Mouse (Mus musculus) heart, postnatal 36 days (tissue): ENCODE measurements around the gene Tex13b. TPM values are rescaled to one million over a fixed set of nuclear protein-coding genes. Genes with fewer than 3 reads are reported as not detected.
"Not testable (repeated sequence)": the region's sequence is repeated elsewhere in the genome, so short reads cannot be mapped to it uniquely, and the experiment has no call there.

Experiments
- DNase-seq, 2 experiments: peaks; one replicate each; pipeline ENCODE4 v3.0.0; 2021 to 2022
- intact Hi-C: fragments of 180-260 bp; cut with DNase I; formaldehyde crosslinking; loops from one replicate; pipeline ENCODE4 v1.15.1; 2025
- total RNA-seq, 2 experiments: library from RNA; stranded (reverse); gene quantifications; 2 replicates each; pipeline ENCODE4 v1.2.3; 2021

The Tex13b gene
- not detected for total RNA-seq

- intact Hi-C loops = no loop called here
- no peak for DNase-seq
Observed at GRCm38 (mm10) chrX:140813312-140814006, at the start of gene Tex13b. TSS of gene Tex13b (minus strand) at chrX:140813433.

GRCm38 (mm10) chrX:140862760-140863159, 49.5 kb upstream of the Tex13b start:
- DNase-seq = no peak
- intact Hi-C loops = no loop called here

- DNase-seq = no peak
- intact Hi-C loops = no loop called here
Observed at GRCm38 (mm10) chrX:140857445-140857844, 44.2 kb upstream of the Tex13b start.

- DNase-seq, intact Hi-C loops: not testable (repeated sequence)
Observed at GRCm38 (mm10) chrX:140857040-140857439, 43.8 kb upstream of the Tex13b start.

- intact Hi-C loops = no loop called here
Observed at GRCm38 (mm10) chrX:140854561-140854960, 41.3 kb upstream of the Tex13b start.

GRCm38 (mm10) chrX:140845401-140845800, 32.2 kb upstream of the Tex13b start:
- intact Hi-C loops = loop anchor here (5.0 kb wide), 1 partner anchor 368 kb away; no protein-coding TSS in a partner anchor
- not testable (repeated sequence) for DNase-seq

More at GRCm38 (mm10) chrX:140854561-140854960, 41.3 kb upstream of the Tex13b start:
- no peak for DNase-seq

GRCm38 (mm10) chrX:140839887-140840286, 26.7 kb upstream of the Tex13b start:
- intact Hi-C loops = no loop called here
- no peak for DNase-seq

GRCm38 (mm10) chrX:140838077-140838476, 24.8 kb upstream of the Tex13b start:
- no peak for DNase-seq
- intact Hi-C loops = no loop called here

- intact Hi-C loops = no loop called here
- DNase-seq = no peak
Observed at GRCm38 (mm10) chrX:140831706-140832105, 18.5 kb upstream of the Tex13b start.

GRCm38 (mm10) chrX:140822295-140822694, 9.1 kb upstream of the Tex13b start:
- intact Hi-C loops = no loop called here
- no peak for DNase-seq

- intact Hi-C loops = no loop called here
- DNase-seq = no peak
Observed at GRCm38 (mm10) chrX:140805340-140805739, 7.9 kb downstream of the Tex13b start.

- DNase-seq = peak in 1 of 2 experiments; percentile 1
- intact Hi-C loops = no loop called here
Observed at GRCm38 (mm10) chrX:140769794-140770193, 43.4 kb downstream of the Tex13b start.

Other genes with a start within 250 kb of the Tex13b start
- 100 to 1,000 TPM; 149 to 172 TPM for gene Tsc22d3, start 212.8 kb downstream of the Tex13b start, total RNA-seq
- 10 to 100 TPM; 15.4 to 19.3 TPM for gene Mid2, start 148.8 kb downstream of the Tex13b start, total RNA-seq
- gene Vsig1, start 94.2 kb upstream of the Tex13b start, total RNA-seq = not detected
- gene Psmd10, start 143.3 kb upstream of the Tex13b start, total RNA-seq = 10 to 100 TPM; 13.0 to 14.4 TPM
- 10 to 100 TPM in 1 of 2 experiments, 1 to 10 TPM in 1; 9.5 to 12.4 TPM for gene Atg4a, start 143.5 kb upstream of the Tex13b start, total RNA-seq